Mouse (Mus musculus) midbrain, embryonic 11.5 days (tissue): ENCODE data around the gene Tmem223. TPM values are rescaled to one million over a fixed set of nuclear protein-coding genes. Genes with fewer than 3 reads are reported as not detected.

ENCODE experiments used
- ATAC-seq: fragments of 200-750 bp; cut with Nextera tagmentation; 2 replicates; pipeline ENCODE4 v1.8.0; 2017; ENCODE audit warnings: moderate TSS enrichment, moderate library complexity; ENCODE audit not compliant: low FRiP score
- DNase-seq: peaks from one replicate; pipeline ENCODE4 v3.0.0; 2015; ENCODE audit warnings: low spot score; ENCODE audit errors: missing footprints
- H3K27ac ChIP-seq: fragments of 300-500 bp; sonication (generic); 2 replicates; pipeline ENCODE4 v1.5.1; 2014; ENCODE audit warnings: low read depth, low read length
- H3K27me3 ChIP-seq: fragments of 300-500 bp; sonication (generic); 2 replicates; pipeline ENCODE4 v1.6.1; 2014; ENCODE audit warnings: mild to moderate bottlenecking, low read length, moderate library complexity, mixed read lengths; ENCODE audit not compliant: control insufficient read depth, insufficient read depth
- H3K36me3 ChIP-seq: fragments of 300-500 bp; sonication (generic); 2 replicates; pipeline ENCODE4 v1.6.1; 2014; ENCODE audit warnings: mild to moderate bottlenecking, low read length, moderate library complexity, mixed read lengths; ENCODE audit not compliant: control insufficient read depth, insufficient read depth
- H3K4me1 ChIP-seq: fragments of 300-500 bp; sonication (generic); 2 replicates; pipeline ENCODE4 v1.6.1; 2014; ENCODE audit warnings: low read length; ENCODE audit not compliant: control insufficient read depth, insufficient read depth
- H3K4me2 ChIP-seq: fragments of 300-500 bp; sonication (generic); 2 replicates; pipeline ENCODE4 v1.6.1; 2014; ENCODE audit warnings: mild to moderate bottlenecking, moderate library complexity
- H3K4me3 ChIP-seq: fragments of 300-500 bp; sonication (generic); 2 replicates; pipeline ENCODE4 v1.5.1; 2014; ENCODE audit warnings: low read depth, low read length
- H3K9ac ChIP-seq: fragments of 300-500 bp; sonication (generic); 2 replicates; pipeline ENCODE4 v1.6.1; 2014; ENCODE audit warnings: low read length
- H3K9me3 ChIP-seq: fragments of 300-500 bp; sonication (generic); 2 replicates; pipeline ENCODE4 v1.6.1; 2016; ENCODE audit warnings: low read length; ENCODE audit not compliant: control insufficient read depth
- WGBS: fragments of 180-500 bp; shearing (Covaris S2); extraction: QIAGEN DNeasy Blood & Tissue Kit; methylation state at CpG from one replicate; pipeline ENCODE4 v1.1.7; 2014; 5-methylcytosine and 5-hydroxymethylcytosine counted together
- polyA plus RNA-seq: library from polyadenylated mRNA; unstranded; fragments of >200 nt; fragmentation: Nextera tagmentation; extraction: Ambion mirVana; gene quantifications from 2 replicates; pipeline ENCODE4 v1.2.1, GENCODE M21; 2014

The Tmem223 gene
- polyA plus RNA-seq = 190 and 197 TPM in 2 replicates

GRCm38 (mm10) chr19:8770567-8771270 lies at the start of gene Tmem223:
Gene Tmem223 (plus strand): TSS chr19:8770996.
- peaks cover 39% of the 10 kb centered on the region for H3K36me3 ChIP-seq

GRCm38 (mm10) chr19:8721378-8721777 lies 49.4 kb upstream of the Tmem223 start:
- no peak overlapping the region for H3K9ac ChIP-seq

More at GRCm38 (mm10) chr19:8770567-8771270, at the start of gene Tmem223:
- Histone ChIP-seq H3K27ac (peak within 1 kb of the TSS; percentile 77), H3K9me3 (no peaks in the 10 kb centered on the region), H3K4me2 (peak within 1 kb of the TSS; percentile 83), H3K4me1 (peaks cover 29% of the 10 kb centered on the region), H3K27me3 (no peaks in the 10 kb centered on the region), H3K4me3 (peak within 1 kb of the TSS; percentile 89), H3K9ac (peak within 1 kb of the TSS; percentile 98)
- DNase-seq (peak; percentile 97), ATAC-seq (peak; percentile 53)
- 23% methylated on average over 29 of the region's 29 CpGs for WGBS

GRCm38 (mm10) chr19:8722021-8722420 lies 48.8 kb upstream of the Tmem223 start:
- Histone ChIP-seq H3K36me3 (peaks cover 8% of the 10 kb centered on the region), H3K4me1 (peaks cover 14% of the 10 kb centered on the region), H3K9me3 (no peaks in the 10 kb centered on the region), H3K27me3 (no peaks in the 10 kb centered on the region), H3K9ac (peak overlapping the region; percentile 99), H3K4me3 (peak overlapping the region; percentile 90), H3K4me2 (peak overlapping the region; percentile 67), H3K27ac (no peak overlapping the region)
- WGBS = 63% methylated on average over 4 of the region's 4 CpGs
- ATAC-seq (no peak), DNase-seq (peak; percentile 73)

More at GRCm38 (mm10) chr19:8721378-8721777, 49.4 kb upstream of the Tmem223 start:
- peak; percentile 31 for DNase-seq
- H3K27ac ChIP-seq = no peak overlapping the region
- H3K4me1 ChIP-seq = peaks cover 14% of the 10 kb centered on the region
- 0 out of 2 replicates have a peak overlapping the region, but pooled peaks have one; percentile 67 for H3K4me2 ChIP-seq
- ATAC-seq = no peak
- peaks cover 8% of the 10 kb centered on the region for H3K36me3 ChIP-seq
- no peaks in the 10 kb centered on the region for H3K9me3 ChIP-seq
- H3K4me3 ChIP-seq = 0 out of 2 replicates have a peak overlapping the region, but pooled peaks have one; percentile 90
- H3K27me3 ChIP-seq = no peaks in the 10 kb centered on the region
- 88% methylated on average over 1 of the region's 1 CpGs for WGBS

- H3K9ac ChIP-seq = peak overlapping the region; percentile 99
- ATAC-seq (peak; percentile 6), DNase-seq (no peak)
- H3K27ac ChIP-seq = peak overlapping the region; percentile 80
- peaks cover 14% of the 10 kb centered on the region for H3K4me1 ChIP-seq
- peak overlapping the region; percentile 67 for H3K4me2 ChIP-seq
- no peaks in the 10 kb centered on the region for H3K27me3 ChIP-seq
- peaks cover 8% of the 10 kb centered on the region for H3K36me3 ChIP-seq
- no peaks in the 10 kb centered on the region for H3K9me3 ChIP-seq
- peak overlapping the region; percentile 90 for H3K4me3 ChIP-seq
- 1% methylated on average over 5 of the region's 5 CpGs for WGBS
Measured at GRCm38 (mm10) chr19:8722559-8722906, 48.3 kb upstream of the Tmem223 start.

- peak within 1 kb of the TSS; percentile 67 for H3K4me2 ChIP-seq
- H3K36me3 ChIP-seq = peaks cover 8% of the 10 kb centered on the region
- H3K4me3 ChIP-seq = peak within 1 kb of the TSS; percentile 90
- peak within 1 kb of the TSS; percentile 82 for H3K27ac ChIP-seq
- no peaks in the 10 kb centered on the region for H3K27me3 ChIP-seq
- ATAC-seq (peak; percentile 95), DNase-seq (peak; percentile 99)
- H3K9me3 ChIP-seq = no peaks in the 10 kb centered on the region
- under 1% methylated on average over 50 of the region's 50 CpGs for WGBS
- H3K9ac ChIP-seq = peak within 1 kb of the TSS; percentile 99
- peaks cover 14% of the 10 kb centered on the region for H3K4me1 ChIP-seq
Measured at GRCm38 (mm10) chr19:8722907-8723573, 47.8 kb upstream of the Tmem223 start, which contains the start of gene Slc3a2. Gene Slc3a2 (minus strand): TSS chr19:8723369.

- ATAC-seq (no peak), DNase-seq (peak; percentile 91)
- H3K4me2 ChIP-seq = peak overlapping the region; percentile 67
- H3K9me3 ChIP-seq = no peaks in the 10 kb centered on the region
- peak overlapping the region; percentile 99 for H3K9ac ChIP-seq
- H3K4me3 ChIP-seq = peak overlapping the region; percentile 90
- peaks cover 8% of the 10 kb centered on the region for H3K36me3 ChIP-seq
- H3K4me1 ChIP-seq = peaks cover 14% of the 10 kb centered on the region
- WGBS = under 1% methylated on average over 20 of the region's 20 CpGs
- H3K27ac ChIP-seq = peak overlapping the region; percentile 82
- no peaks in the 10 kb centered on the region for H3K27me3 ChIP-seq
Measured at GRCm38 (mm10) chr19:8723574-8724346, 47.0 kb upstream of the Tmem223 start.

GRCm38 (mm10) chr19:8724392-8724791 lies 46.4 kb upstream of the Tmem223 start:
- ATAC-seq = no peak
- H3K9ac ChIP-seq = peak overlapping the region; percentile 99

GRCm38 (mm10) chr19:8725081-8725613 lies 45.6 kb upstream of the Tmem223 start:
- 55% methylated on average over 4 of the region's 4 CpGs for WGBS
- ATAC-seq (no peak), DNase-seq (peak; percentile 80)
- Histone ChIP-seq H3K4me3 (peak overlapping the region; percentile 90), H3K9me3 (no peaks in the 10 kb centered on the region), H3K36me3 (peaks cover 8% of the 10 kb centered on the region), H3K27me3 (no peaks in the 10 kb centered on the region), H3K27ac (no peak overlapping the region), H3K4me2 (peak overlapping the region; percentile 67), H3K9ac (peak overlapping the region; percentile 99; the same call in 1 of the 2 replicates), H3K4me1 (peaks cover 14% of the 10 kb centered on the region)

More at GRCm38 (mm10) chr19:8724392-8724791, 46.4 kb upstream of the Tmem223 start:
- Histone ChIP-seq H3K4me3 (peak overlapping the region; percentile 90), H3K9me3 (no peaks in the 10 kb centered on the region), H3K4me1 (peaks cover 14% of the 10 kb centered on the region), H3K27me3 (no peaks in the 10 kb centered on the region), H3K36me3 (peaks cover 8% of the 10 kb centered on the region), H3K27ac (peak overlapping the region; percentile 82), H3K4me2 (peak overlapping the region; percentile 67)
- no peak for DNase-seq
- 5% methylated on average over 2 of the region's 2 CpGs for WGBS
